Mouse (Mus musculus) lung, adult 2 months (tissue): ENCODE data around the gene Ugt1a1.

ENCODE experiments used
- CTCF ChIP-seq: fragments of 200-500 bp; IDR thresholded peaks from 2 replicates; pipeline ENCODE4 v1.5.1; 2011; ENCODE audit warnings: mild to moderate bottlenecking, low read length, control low read depth; ENCODE audit not compliant: insufficient read depth
- POLR2A ChIP-seq: fragments of 200-500 bp; IDR thresholded peaks from 2 replicates; pipeline ENCODE4 v1.6.1; 2011; ENCODE audit warnings: low read depth, mild to moderate bottlenecking, control low read depth, low read length, borderline replicate concordance; ENCODE audit errors: extremely low read depth

- TF ChIP-seq CTCF: no peak
- no peak for TF ChIP-seq POLR2A
Observed at GRCm38 (mm10) chr1:88206843-88207479, 4.8 kb upstream of the Ugt1a1 start.
